Mouse (Mus musculus): ENCODE results near the gene Lmx1b. TPM values are rescaled to one million over a fixed set of nuclear protein-coding genes. Genes with fewer than 3 reads are reported as not detected.

Gene Lmx1b
- polyA plus RNA-seq, 1 experiment = 3.7 TPM

DNA sequence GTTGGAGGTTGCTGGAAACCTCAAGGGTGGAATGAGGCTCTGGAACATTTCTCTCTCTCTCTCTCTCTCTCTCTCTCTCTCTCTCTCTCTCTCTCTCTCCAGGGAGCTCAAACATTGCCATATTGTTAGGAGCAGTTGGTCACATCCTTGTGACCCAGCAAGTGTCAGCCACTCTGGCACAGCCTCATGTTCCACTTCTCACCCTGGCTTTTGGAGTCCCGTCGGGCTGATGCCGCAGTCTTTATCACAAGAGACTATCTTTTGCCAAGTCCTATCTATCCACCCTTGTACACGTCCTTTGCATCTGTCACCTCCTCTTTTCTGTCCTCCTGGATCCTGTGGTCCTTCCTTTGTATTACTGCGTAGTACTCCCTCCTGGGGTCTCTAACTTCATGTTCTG lies 94.3 kb downstream of the Lmx1b start:
- DNase-seq = no peak
- 94% methylated on average over 5 of the region's 5 CpGs for WGBS
- H3K4me3 ChIP-seq (ENCODE audit: insufficient read depth, low read depth, low read length) = no peak overlapping the region
- no peaks in the 10 kb centered on the region for H3K36me3 ChIP-seq (ENCODE audit: control insufficient read depth, insufficient read depth, low read length)
- H3K27me3 ChIP-seq (replicated peaks; ENCODE audit: control insufficient read depth, insufficient read depth, low read length) = peaks cover 4% of the 10 kb centered on the region; the same call in 1 of the 2 replicates
- no peak overlapping the region for H3K27ac ChIP-seq (ENCODE audit: insufficient read depth, low read depth, low read length)
- TF ChIP-seq CTCF (conservative IDR thresholded peaks at IDR 0.05; ENCODE audit: insufficient read depth, insufficient read length, low read depth, low read length) = no peak
- no peak for TF ChIP-seq POLR2A (IDR thresholded peaks at IDR 0.05; ENCODE audit: low read depth, low read length)
- 0 out of 2 replicates have a peak, but pooled peaks cover 3% of the 10 kb centered on the region for H3K4me1 ChIP-seq (ENCODE audit: control insufficient read depth, insufficient read depth, low read length)

GRCm38 (mm10) chr2:33544781-33545566 lies 95.3 kb downstream of the Lmx1b start:
- 37% methylated on average over 16 of the region's 16 CpGs for WGBS
- no peak for TF ChIP-seq POLR2A (IDR thresholded peaks at IDR 0.05; ENCODE audit: low read depth, low read length)
- TF ChIP-seq CTCF (conservative IDR thresholded peaks at IDR 0.05; ENCODE audit: insufficient read depth, insufficient read length, low read depth, low read length) = no peak
- peaks cover 4% of the 10 kb centered on the region; the same call in 1 of the 2 replicates for H3K27me3 ChIP-seq (replicated peaks; ENCODE audit: control insufficient read depth, insufficient read depth, low read length)
- 0 out of 2 replicates have a peak overlapping the region, but pooled peaks have one; percentile 19 for H3K4me3 ChIP-seq (ENCODE audit: insufficient read depth, low read depth, low read length)
- no peak overlapping the region for H3K27ac ChIP-seq (ENCODE audit: insufficient read depth, low read depth, low read length)
- H3K36me3 ChIP-seq (ENCODE audit: control insufficient read depth, insufficient read depth, low read length) = no peaks in the 10 kb centered on the region
- 0 out of 2 replicates have a peak, but pooled peaks cover 3% of the 10 kb centered on the region for H3K4me1 ChIP-seq (ENCODE audit: control insufficient read depth, insufficient read depth, low read length)
- no peak for DNase-seq

DNA sequence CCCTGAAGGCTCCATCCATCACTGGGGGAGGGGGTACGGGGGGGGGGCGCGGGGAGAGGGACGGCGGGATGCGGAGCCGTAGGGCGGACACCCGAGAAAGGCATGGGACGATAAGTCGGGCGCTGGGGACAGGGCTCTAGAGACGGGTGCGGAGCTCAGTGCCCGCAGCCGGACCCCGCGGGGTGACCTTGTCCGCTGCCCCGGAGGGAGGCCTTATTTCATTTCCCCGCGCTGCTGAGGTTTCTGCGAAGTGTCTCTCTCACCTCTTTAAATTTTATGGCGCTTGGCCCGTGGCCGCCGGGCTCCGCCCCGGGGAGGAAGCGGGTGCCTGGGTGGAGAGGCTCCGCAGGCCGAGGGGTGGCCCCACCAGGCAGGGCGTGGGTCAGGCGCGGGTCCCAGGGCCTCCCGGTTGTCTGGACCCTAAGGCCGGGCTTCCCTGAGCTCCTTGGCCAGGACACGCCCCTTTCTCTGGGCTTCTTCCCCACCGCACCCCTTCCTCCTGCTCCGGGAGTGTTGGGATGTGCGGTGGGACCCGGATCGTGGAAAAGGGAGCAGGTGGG lies 96.0 kb downstream of the Lmx1b start:
- TF ChIP-seq POLR2A (IDR thresholded peaks at IDR 0.05; ENCODE audit: low read depth, low read length) (no peak), CTCF (conservative IDR thresholded peaks at IDR 0.05; ENCODE audit: insufficient read depth, insufficient read length, low read depth, low read length) (no peak)
- Histone ChIP-seq H3K27ac (ENCODE audit: insufficient read depth, low read depth, low read length) (no peak overlapping the region), H3K36me3 (ENCODE audit: control insufficient read depth, insufficient read depth, low read length) (no peaks in the 10 kb centered on the region), H3K27me3 (replicated peaks; ENCODE audit: control insufficient read depth, insufficient read depth, low read length) (peaks cover 4% of the 10 kb centered on the region; the same call in 1 of the 2 replicates), H3K4me1 (ENCODE audit: control insufficient read depth, insufficient read depth, low read length) (0 out of 2 replicates have a peak, but pooled peaks cover 3% of the 10 kb centered on the region), H3K4me3 (ENCODE audit: insufficient read depth, low read depth, low read length) (peak overlapping the region; percentile 19)
- WGBS = under 1% methylated on average over 42 of the region's 43 CpGs
- DNase-seq = peak; percentile 35

DNA sequence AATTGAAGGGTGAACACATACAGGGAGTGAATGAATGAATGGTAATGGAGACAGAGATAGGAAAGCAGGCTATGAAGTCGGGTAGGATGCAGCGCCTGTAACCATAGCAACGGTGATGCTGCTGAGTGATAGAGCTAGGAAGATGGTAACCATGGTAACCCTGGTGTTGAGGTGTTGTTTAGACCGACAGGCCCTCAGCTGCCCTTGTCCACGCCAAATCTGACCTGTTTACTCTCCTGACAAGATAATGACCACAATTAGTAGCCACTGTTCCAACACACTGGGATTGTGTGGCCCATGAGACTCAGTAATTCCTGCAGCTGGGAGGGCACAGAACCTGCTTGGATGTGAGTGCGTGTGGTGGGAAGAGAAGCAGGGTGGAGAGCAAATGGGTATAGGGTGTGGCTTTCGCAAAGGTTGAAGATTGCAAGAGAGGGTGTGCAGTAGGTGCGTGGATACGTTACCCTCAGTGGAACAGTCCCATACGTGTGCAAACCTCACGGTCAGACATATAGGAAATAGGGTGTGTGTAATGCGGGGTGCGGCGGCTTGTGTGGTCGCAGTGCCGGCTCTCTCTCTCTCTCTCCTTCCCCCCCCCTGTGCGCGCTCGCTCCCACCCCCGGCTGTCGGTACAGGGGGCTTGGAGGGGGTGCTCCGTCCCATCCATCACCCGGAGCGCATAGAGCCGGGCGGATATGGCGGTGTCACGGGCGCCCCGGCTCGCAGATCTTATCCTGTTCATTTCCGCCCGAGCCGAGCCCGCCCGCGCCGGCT lies 96.7 kb downstream of the Lmx1b start:
- no peak overlapping the region for H3K27ac ChIP-seq (ENCODE audit: insufficient read depth, low read depth, low read length)
- WGBS = 3% methylated on average over 38 of the region's 38 CpGs
- peaks cover 4% of the 10 kb centered on the region; the same call in 1 of the 2 replicates for H3K27me3 ChIP-seq (replicated peaks; ENCODE audit: control insufficient read depth, insufficient read depth, low read length)
- no peaks in the 10 kb centered on the region for H3K36me3 ChIP-seq (ENCODE audit: control insufficient read depth, insufficient read depth, low read length)
- no peak overlapping the region; the same call in 1 of the 2 replicates for H3K4me3 ChIP-seq (ENCODE audit: insufficient read depth, low read depth, low read length)
- H3K4me1 ChIP-seq (ENCODE audit: control insufficient read depth, insufficient read depth, low read length) = 0 out of 2 replicates have a peak, but pooled peaks cover 3% of the 10 kb centered on the region
- peak; percentile 16 for DNase-seq
- TF ChIP-seq POLR2A (IDR thresholded peaks at IDR 0.05; ENCODE audit: low read depth, low read length) = no peak

GRCm38 (mm10) chr2:33542696-33543428 lies 97.4 kb downstream of the Lmx1b start:
- H3K36me3 ChIP-seq (ENCODE audit: control insufficient read depth, insufficient read depth, low read length) = no peaks in the 10 kb centered on the region
- TF ChIP-seq CTCF (conservative IDR thresholded peaks at IDR 0.05; ENCODE audit: insufficient read depth, insufficient read length, low read depth, low read length) (peak; percentile 69), POLR2A (IDR thresholded peaks at IDR 0.05; ENCODE audit: low read depth, low read length) (no peak)
- no peak overlapping the region for H3K4me3 ChIP-seq (ENCODE audit: insufficient read depth, low read depth, low read length)
- 0 out of 2 replicates have a peak, but pooled peaks cover 3% of the 10 kb centered on the region for H3K4me1 ChIP-seq (ENCODE audit: control insufficient read depth, insufficient read depth, low read length)
- WGBS = 4% methylated on average over 11 of the region's 11 CpGs
- peak; percentile 69 for DNase-seq
- peaks cover 4% of the 10 kb centered on the region for H3K27me3 ChIP-seq (replicated peaks; ENCODE audit: control insufficient read depth, insufficient read depth, low read length)
- no peak overlapping the region for H3K27ac ChIP-seq (ENCODE audit: insufficient read depth, low read depth, low read length)

DNA sequence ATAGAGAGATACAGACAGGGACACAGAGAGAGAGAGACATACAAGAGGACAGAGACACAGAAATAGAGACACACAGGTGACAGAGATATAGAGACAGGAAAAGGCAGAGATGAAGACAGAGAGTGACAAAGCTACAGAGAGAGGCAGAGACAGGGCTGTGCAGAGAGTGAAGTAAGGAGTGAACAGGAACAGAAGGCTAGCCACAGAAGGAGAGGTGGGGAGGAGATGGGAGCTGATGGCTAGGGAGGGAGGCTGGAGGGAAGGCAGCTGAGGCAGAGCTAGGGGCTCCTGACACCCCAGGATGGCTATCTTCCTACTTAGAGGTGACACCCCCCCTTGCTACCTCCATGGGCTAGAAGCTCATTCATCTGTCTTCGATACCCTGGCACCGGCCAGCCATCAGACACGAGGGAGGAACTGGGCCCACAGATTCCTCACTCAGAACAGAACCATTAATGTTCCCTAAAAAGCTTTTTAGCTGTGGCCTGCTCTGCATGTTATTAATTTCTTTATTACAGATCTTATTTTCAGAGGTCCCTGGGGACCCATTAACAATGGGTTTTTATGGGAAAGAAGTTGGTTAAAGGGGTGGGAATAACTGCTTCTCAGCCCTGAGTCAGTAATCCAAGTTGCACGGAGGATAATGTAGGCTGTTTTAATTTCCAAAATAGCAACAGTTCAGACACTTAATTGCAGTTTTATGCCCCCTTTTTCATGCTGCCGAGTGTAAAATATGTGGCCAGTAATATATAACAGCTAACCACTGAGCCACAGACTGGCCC lies 114.8 kb downstream of the Lmx1b start:
- no peaks in the 10 kb centered on the region for H3K36me3 ChIP-seq (ENCODE audit: control insufficient read depth, insufficient read depth, low read length)
- DNase-seq = no peak
- TF ChIP-seq POLR2A (IDR thresholded peaks at IDR 0.05; ENCODE audit: low read depth, low read length) (no peak), CTCF (conservative IDR thresholded peaks at IDR 0.05; ENCODE audit: insufficient read depth, insufficient read length, low read depth, low read length) (no peak)
- 55% methylated on average over 5 of the region's 5 CpGs for WGBS
- H3K27ac ChIP-seq (ENCODE audit: insufficient read depth, low read depth, low read length) = no peak overlapping the region
- H3K27me3 ChIP-seq (replicated peaks; ENCODE audit: control insufficient read depth, insufficient read depth, low read length) = peaks cover 2% of the 10 kb centered on the region; the same call in 1 of the 2 replicates
- no peaks in the 10 kb centered on the region for H3K4me1 ChIP-seq (ENCODE audit: control insufficient read depth, insufficient read depth, low read length)
- no peak overlapping the region for H3K4me3 ChIP-seq (ENCODE audit: insufficient read depth, low read depth, low read length)
